Mouse (Mus musculus) heart, embryonic 11.5 days (tissue): ENCODE measurements at regions not wholly inside any gene's neighbourhood (a gene's known extent, or its start where the extent isn't known, plus 50 kb on each side); places are given as distances from the start of the nearest gene placed in this dataset.
"Not testable (repeated sequence)": the region's sequence is repeated elsewhere in the genome, so short reads cannot be mapped to it uniquely, and the experiment has no call there.

ENCODE experiments used
- ATAC-seq: fragments of 200-750 bp; cut with Nextera tagmentation; replicated peaks from 2 replicates; pipeline ENCODE4 v1.8.0; 2017; ENCODE audit warnings: moderate library complexity; ENCODE audit not compliant: insufficient number of reproducible peaks, low FRiP score, low TSS enrichment
- H3K27ac ChIP-seq: fragments of 300-500 bp; sonication (generic); 2 replicates; pipeline ENCODE4 v1.5.1; 2014; ENCODE audit warnings: mild to moderate bottlenecking, low read depth, low read length
- H3K27me3 ChIP-seq: fragments of 300-500 bp; sonication (generic); 2 replicates; pipeline ENCODE4 v1.6.1; 2014; ENCODE audit warnings: mild to moderate bottlenecking, low read length, mixed read lengths; ENCODE audit not compliant: control insufficient read depth, insufficient read depth
- H3K36me3 ChIP-seq: fragments of 300-500 bp; sonication (generic); 2 replicates; pipeline ENCODE4 v1.6.1; 2014; ENCODE audit warnings: mild to moderate bottlenecking, low read length, moderate library complexity, mixed read lengths; ENCODE audit not compliant: control insufficient read depth, insufficient read depth
- H3K4me1 ChIP-seq: fragments of 300-500 bp; sonication (generic); 2 replicates; pipeline ENCODE4 v1.6.1; 2014; ENCODE audit warnings: low read length; ENCODE audit not compliant: control insufficient read depth, insufficient read depth
- H3K4me2 ChIP-seq: fragments of 300-500 bp; sonication (generic); 2 replicates; pipeline ENCODE4 v1.6.1; 2014; ENCODE audit warnings: mild to moderate bottlenecking, moderate library complexity
- H3K4me3 ChIP-seq: fragments of 300-500 bp; sonication (generic); 2 replicates; pipeline ENCODE4 v1.5.1; 2014; ENCODE audit warnings: low read depth, low read length
- H3K9ac ChIP-seq: fragments of 300-500 bp; sonication (generic); 2 replicates; pipeline ENCODE4 v1.6.1; 2014; ENCODE audit warnings: mild to moderate bottlenecking, low read depth, low read length, moderate library complexity
- H3K9me3 ChIP-seq: fragments of 300-500 bp; sonication (generic); replicated peaks from 2 replicates; pipeline ENCODE4 v1.6.1; 2016; ENCODE audit warnings: low read length; ENCODE audit not compliant: control insufficient read depth
- whole genome bisulfite sequencing: fragments of 180-500 bp; shearing (Covaris S2); extraction: QIAGEN DNeasy Blood & Tissue Kit; methylation state at CpG from one replicate; pipeline ENCODE4 v1.1.7; 2014; ENCODE audit not compliant: insufficient replicate concordance; 5-methylcytosine and 5-hydroxymethylcytosine counted together

DNA sequence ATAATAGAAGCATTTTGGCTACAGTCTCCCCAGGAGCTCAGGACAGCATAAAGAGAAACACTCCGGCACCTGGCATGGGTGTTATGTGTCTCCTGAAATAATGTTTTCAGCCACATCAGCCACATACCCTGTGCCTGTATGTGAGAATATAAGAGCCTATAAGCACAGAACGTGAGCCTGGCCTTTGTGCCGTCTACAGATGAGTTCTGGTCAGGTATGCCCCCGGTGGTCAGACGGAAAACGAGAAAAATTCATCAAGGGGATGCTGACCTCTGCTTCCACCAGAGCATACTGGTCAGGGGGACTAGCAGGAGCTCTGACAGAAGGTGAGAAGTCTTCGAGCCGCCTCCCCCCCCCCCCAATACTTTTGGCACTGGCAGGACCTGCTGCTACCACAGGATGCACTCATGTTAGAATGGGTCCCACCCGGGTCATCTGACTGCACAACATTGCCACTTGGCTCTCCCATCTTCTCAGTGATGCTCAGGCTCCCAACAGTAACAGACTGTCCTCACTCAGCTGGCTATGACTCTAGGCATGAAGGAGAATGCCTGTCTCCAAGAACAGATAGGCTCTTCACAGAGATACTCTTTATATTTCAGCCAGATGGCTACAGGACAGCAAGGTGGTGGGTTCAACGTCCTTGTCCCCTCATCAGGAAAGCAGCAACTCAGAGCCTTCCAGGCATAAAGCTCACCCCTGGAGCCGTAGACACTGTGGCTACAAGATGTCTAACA lies 401.2 kb upstream of the Jmjd1c start:
- WGBS, result 76% methylated on average over 11 of the region's 11 CpGs
- no peak overlapping the region for H3K4me2 ChIP-seq
- H3K27ac ChIP-seq, result no peak overlapping the region
- H3K9me3 ChIP-seq, result no peaks in the 10 kb centered on the region
- no peak for ATAC-seq
- H3K4me1 ChIP-seq, result no peaks in the 10 kb centered on the region
- no peaks in the 10 kb centered on the region for H3K27me3 ChIP-seq
- H3K36me3 ChIP-seq, result no peaks in the 10 kb centered on the region
- H3K4me3 ChIP-seq, result no peak overlapping the region
- H3K9ac ChIP-seq, result no peak overlapping the region

DNA sequence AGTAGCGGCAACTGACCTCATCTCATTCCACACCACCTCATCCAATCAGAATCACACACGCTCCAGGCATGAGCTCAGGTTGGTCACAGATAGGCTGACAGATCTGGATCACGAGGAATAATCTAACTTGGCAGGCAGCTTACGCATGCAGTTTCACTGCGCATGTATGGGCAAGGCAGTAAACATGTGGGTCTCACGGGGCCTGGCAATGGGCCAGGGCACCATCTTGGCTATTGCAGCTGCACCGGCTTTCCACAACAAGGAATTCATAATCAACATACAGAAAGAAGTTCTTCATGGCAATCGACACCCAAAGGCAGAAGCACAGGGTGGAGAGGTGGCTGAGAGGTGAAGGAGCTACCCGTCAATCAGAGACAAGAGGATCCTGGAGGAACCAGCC lies 381.0 kb upstream of the Jmjd1c start:
- WGBS, result 83% methylated on average over 9 of the region's 9 CpGs
- not testable (repeated sequence) for H3K9ac ChIP-seq, H3K27ac ChIP-seq, H3K27me3 ChIP-seq, H3K4me1 ChIP-seq, H3K4me2 ChIP-seq, H3K4me3 ChIP-seq, H3K9me3 ChIP-seq, ATAC-seq, H3K36me3 ChIP-seq

DNA sequence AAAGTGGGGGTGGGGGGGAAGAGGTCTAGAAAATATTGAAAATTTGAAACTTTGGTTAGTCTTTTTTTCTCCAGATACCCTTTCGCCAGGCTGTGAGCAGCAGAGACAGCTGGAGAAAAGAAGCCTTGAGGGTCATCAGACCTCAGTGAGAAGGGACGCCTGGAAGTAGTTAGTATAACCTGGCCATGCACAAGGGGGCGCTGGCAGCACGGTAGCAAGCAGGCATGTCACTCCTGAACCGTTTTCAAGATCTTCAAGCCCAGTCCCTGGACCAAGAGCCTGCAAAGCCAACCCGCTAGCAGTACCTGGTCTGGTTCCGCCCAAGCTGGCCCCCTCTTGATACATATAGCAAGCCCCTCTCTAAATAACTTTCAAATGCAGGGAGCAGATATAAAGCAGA lies 378.0 kb upstream of the Jmjd1c start:
- Histone ChIP-seq H3K9me3 (peaks cover 10% of the 10 kb centered on the region; the same call in 1 of the 2 replicates), H3K36me3 (no peaks in the 10 kb centered on the region), H3K4me2 (no peak overlapping the region), H3K27ac (no peak overlapping the region), H3K27me3 (no peaks in the 10 kb centered on the region), H3K4me3 (no peak overlapping the region), H3K4me1 (no peaks in the 10 kb centered on the region), H3K9ac (no peak overlapping the region)
- no peak for ATAC-seq
- WGBS, result 70% methylated on average over 7 of the region's 7 CpGs

DNA sequence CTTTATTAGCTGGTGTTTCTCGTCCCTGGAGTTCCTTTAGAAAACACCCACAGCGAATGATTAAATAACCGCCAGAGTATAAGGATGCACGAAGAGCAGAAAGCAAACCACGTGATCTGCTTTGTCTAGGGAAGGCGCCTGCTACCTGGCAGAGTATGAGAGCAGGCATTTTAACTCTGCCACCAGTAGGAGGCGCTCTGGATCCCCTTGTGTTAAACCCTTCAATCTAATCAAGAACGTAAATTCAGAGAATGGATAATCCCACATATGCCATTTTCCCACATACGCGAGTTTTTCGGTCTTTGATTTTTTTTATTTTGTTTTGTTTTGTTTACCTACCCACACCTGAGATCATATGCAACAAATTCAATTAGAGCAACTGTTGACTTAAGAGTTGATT lies 376.1 kb upstream of the Jmjd1c start:
- no peaks in the 10 kb centered on the region for H3K36me3 ChIP-seq
- no peaks in the 10 kb centered on the region for H3K27me3 ChIP-seq
- no peaks in the 10 kb centered on the region for H3K4me1 ChIP-seq
- ATAC-seq, result no peak
- no peak overlapping the region for H3K27ac ChIP-seq
- no peak overlapping the region for H3K4me2 ChIP-seq
- H3K4me3 ChIP-seq, result no peak overlapping the region
- WGBS, result 84% methylated on average over 11 of the region's 11 CpGs
- no peak overlapping the region for H3K9ac ChIP-seq
- H3K9me3 ChIP-seq, result peaks cover 10% of the 10 kb centered on the region; the same call in 1 of the 2 replicates

DNA sequence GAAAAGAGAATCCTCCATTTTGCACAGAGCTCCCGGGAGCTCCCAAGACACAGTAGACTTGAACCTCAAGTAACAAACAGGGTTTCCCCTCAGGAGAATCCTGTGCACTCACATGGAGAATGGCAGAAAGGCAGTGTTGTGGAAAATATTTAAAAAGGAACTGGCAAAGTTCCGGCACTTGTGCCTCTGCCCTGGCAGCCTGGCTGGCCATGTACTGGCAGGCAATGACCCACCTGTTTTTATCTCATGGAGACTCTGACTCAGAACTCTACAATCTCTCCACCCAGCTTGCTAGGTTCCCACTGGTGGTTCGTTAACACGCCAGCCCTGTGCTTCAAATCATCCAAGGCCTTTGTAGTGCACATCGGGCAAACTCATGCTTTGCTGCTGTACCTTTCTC lies 362.3 kb upstream of the Jmjd1c start:
- Histone ChIP-seq H3K36me3 (no peaks in the 10 kb centered on the region), H3K9me3 (peaks cover 9% of the 10 kb centered on the region; the same call in 1 of the 2 replicates), H3K4me1 (no peaks in the 10 kb centered on the region), H3K27ac (no peak overlapping the region), H3K27me3 (no peaks in the 10 kb centered on the region), H3K4me2 (no peak overlapping the region), H3K4me3 (no peak overlapping the region), H3K9ac (no peak overlapping the region)
- WGBS, result 79% methylated on average over 5 of the region's 5 CpGs
- ATAC-seq, result no peak

DNA sequence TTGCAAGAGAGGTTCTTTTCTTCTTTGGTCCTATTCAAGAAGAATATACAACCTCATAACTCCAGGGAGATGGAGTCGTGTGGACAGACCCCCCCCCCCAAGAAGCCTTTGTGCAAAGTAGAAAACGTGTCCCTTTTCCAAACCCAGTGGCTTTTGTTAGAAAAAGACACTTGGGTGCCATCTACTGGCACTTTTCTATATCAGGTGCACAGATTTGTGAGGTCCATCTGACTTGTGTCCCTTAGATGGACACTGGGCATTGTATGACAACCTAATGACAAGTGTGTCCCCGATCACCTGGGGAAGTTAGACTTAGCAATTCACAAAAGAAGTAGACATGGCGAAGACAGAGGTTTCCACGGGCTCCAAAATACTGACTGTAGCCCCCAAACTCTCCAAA lies 361.1 kb upstream of the Jmjd1c start:
- no peak overlapping the region for H3K27ac ChIP-seq
- H3K4me2 ChIP-seq, result no peak overlapping the region
- peaks cover 4% of the 10 kb centered on the region; the same call in 1 of the 2 replicates for H3K9me3 ChIP-seq
- no peaks in the 10 kb centered on the region for H3K27me3 ChIP-seq
- H3K36me3 ChIP-seq, result no peaks in the 10 kb centered on the region
- no peaks in the 10 kb centered on the region for H3K4me1 ChIP-seq
- H3K4me3 ChIP-seq, result no peak overlapping the region
- H3K9ac ChIP-seq, result no peak overlapping the region
- 61% methylated on average over 5 of the region's 5 CpGs for WGBS
- ATAC-seq, result no peak

DNA sequence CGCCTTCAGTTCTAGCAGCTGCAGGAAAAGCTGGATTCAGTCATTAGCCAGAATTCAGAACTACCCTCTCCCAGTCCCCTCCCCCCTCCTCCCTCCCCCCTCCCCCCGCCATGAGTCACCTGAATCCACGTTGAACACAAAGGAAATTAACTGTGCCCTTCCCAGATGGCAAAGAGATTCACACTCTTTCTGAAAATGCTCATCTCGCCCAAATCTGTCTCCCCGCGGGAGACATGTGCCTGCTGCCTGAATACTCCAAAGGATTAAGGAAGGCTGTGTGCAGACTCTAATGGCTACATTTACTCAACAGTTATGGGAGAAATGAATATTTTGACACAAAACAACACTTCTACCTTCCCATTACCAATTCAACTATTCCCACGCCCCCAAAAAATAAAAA lies 356.9 kb upstream of the Jmjd1c start:
- no peaks in the 10 kb centered on the region for H3K4me1 ChIP-seq
- no peak for ATAC-seq

DNA sequence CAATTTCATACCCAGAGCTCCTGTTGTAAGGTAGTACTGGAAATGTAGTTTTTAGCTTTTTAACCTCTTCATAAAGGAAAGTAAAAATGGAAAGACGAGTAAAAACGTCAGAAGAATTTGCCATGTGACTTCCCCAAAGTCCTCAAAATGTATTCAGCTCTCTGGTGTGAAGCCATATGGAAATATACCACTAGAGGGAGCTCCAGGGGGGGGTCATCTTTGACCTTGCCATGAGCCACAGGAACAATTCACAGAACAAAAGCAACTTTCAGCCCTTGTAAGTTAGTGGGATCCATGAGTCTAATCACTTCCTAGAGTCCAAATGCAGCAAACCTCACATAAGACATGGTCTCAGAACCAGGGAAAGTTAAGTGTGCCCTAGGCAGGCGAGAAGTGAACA lies 354.1 kb upstream of the Jmjd1c start:
- H3K4me1 ChIP-seq, result no peaks in the 10 kb centered on the region
- no peak for ATAC-seq
- H3K27ac ChIP-seq, result no peak overlapping the region
- 50% methylated on average over 3 of the region's 3 CpGs for WGBS
- no peaks in the 10 kb centered on the region for H3K27me3 ChIP-seq
- no peak overlapping the region for H3K9ac ChIP-seq
- no peak overlapping the region for H3K4me3 ChIP-seq
- H3K4me2 ChIP-seq, result no peak overlapping the region
- no peaks in the 10 kb centered on the region for H3K36me3 ChIP-seq
- no peaks in the 10 kb centered on the region for H3K9me3 ChIP-seq

More for the DNA sequence above, 356.9 kb upstream of the Jmjd1c start:
- Histone ChIP-seq H3K27ac (no peak overlapping the region), H3K36me3 (no peaks in the 10 kb centered on the region), H3K27me3 (no peaks in the 10 kb centered on the region), H3K9ac (no peak overlapping the region), H3K4me3 (no peak overlapping the region), H3K4me2 (no peak overlapping the region), H3K9me3 (no peaks in the 10 kb centered on the region)
- 73% methylated on average over 6 of the region's 7 CpGs for WGBS

DNA sequence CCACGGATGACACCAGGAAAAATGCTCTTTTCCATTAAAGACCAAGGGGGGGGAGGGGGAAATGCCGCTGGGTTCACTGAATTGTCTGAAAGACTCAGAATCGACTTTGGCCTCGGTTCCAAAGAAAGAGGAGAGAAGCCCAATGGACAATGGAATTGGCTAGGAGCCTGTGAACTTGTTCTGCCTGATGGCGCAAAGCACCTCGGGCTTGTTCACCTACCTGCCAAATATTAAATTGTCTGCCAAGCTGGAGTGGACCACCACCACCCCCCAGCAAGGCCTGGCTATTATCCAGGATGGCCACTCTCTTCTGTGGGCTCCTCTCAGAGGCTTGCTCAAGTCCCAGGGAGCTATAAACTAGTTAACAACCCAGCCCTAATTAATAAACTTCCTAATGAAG lies 352.7 kb upstream of the Jmjd1c start:
- no peaks in the 10 kb centered on the region for H3K36me3 ChIP-seq
- 83% methylated on average over 6 of the region's 6 CpGs for WGBS
- no peak overlapping the region for H3K9ac ChIP-seq
- H3K27me3 ChIP-seq, result no peaks in the 10 kb centered on the region
- no peaks in the 10 kb centered on the region for H3K4me1 ChIP-seq
- H3K9me3 ChIP-seq, result no peaks in the 10 kb centered on the region
- H3K27ac ChIP-seq, result no peak overlapping the region
- H3K4me3 ChIP-seq, result no peak overlapping the region
- ATAC-seq, result no peak
- H3K4me2 ChIP-seq, result no peak overlapping the region
